Mouse (Mus musculus) liver, postnatal 0 days (tissue): ENCODE results near the gene Tsc22d4.

Experiments used
- CTCF ChIP-seq: sonication (generic); IDR thresholded peaks from 2 replicates; pipeline ENCODE4 v1.5.1; 2016; ENCODE audit warnings: antibody characterized with exemption, low read depth
- EP300 ChIP-seq: IDR thresholded peaks from 2 replicates; pipeline ENCODE4 v1.6.1; 2016; ENCODE audit warnings: antibody characterized with exemption, low read depth, mild to moderate bottlenecking

DNA sequence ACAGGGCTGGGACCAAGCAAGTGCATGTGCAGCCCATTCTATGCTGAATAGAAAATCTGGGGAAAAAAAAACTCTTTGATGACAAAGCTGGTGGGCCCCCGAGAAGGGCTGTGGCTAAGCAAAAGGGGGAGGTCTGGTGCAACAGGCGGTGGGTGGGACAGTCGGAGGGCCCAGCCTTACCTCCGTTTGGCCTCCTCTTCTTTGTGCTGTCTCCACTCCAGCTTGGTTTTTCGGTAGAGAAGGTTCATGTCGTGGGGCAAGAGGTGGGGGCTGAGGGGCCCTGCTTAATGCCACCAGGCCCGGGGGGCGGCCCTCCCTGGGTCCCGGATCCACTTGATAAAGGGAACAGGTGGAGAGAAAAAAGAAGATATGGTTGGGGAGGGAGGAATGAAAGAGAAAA, 6.1 kb upstream of the Tsc22d4 start:
- TF ChIP-seq CTCF (no peak), EP300 (no peak)
